Mouse (Mus musculus) megakaryocyte-erythroid progenitor cell, adult 5-6 weeks (primary cell): ENCODE results near the gene Tnip3. TPM values are rescaled to one million over a fixed set of nuclear protein-coding genes. Genes with fewer than 3 reads are reported as not detected.

Experiments used
- ATAC-seq: replicated peaks from 2 replicates; pipeline ENCODE4 v1.8.0; 2016; ENCODE audit warnings: mild to moderate bottlenecking, inconsistent platforms; ENCODE audit not compliant: severe bottlenecking, poor library complexity, low FRiP score, low TSS enrichment
- total RNA-seq, 2 experiments: library from RNA; stranded (forward) in 1 of 2; stranded (reverse) in 1 of 2; fragments of 200-1000, 215-1000 nt in 1 of 2; fragments of >200 nt in 1 of 2; fragmentation: Nextera tagmentation in 1 of 2; gene quantifications; 2 replicates each; pipeline ENCODE4 v1.2.3; 2014 to 2017

The Tnip3 gene
- total RNA-seq (2014; fragmentation: Nextera tagmentation): 7.1 TPM in 1 of 2 replicates, not detected in the other
- total RNA-seq (2017): 4.3 and 8.8 TPM in 2 replicates

GRCm38 (mm10) chr6:65525192-65525591, at the start of gene Tnip3:
Gene Tnip3 (plus strand): TSS chr6:65525313.
- no peak for ATAC-seq

- ATAC-seq: no peak
Observed at GRCm38 (mm10) chr6:65498786-65499185, 26.3 kb upstream of the Tnip3 start.

GRCm38 (mm10) chr6:65510051-65510669, 15.0 kb upstream of the Tnip3 start:
- ATAC-seq: peak; percentile 98

- ATAC-seq: no peak
Observed at GRCm38 (mm10) chr6:65513813-65514212, 11.3 kb upstream of the Tnip3 start.

GRCm38 (mm10) chr6:65516759-65517158, 8.4 kb upstream of the Tnip3 start:
- ATAC-seq: no peak

- ATAC-seq: no peak
Observed at GRCm38 (mm10) chr6:65520821-65521220, 4.3 kb upstream of the Tnip3 start.

- no peak for ATAC-seq
Observed at GRCm38 (mm10) chr6:65527892-65528291, 2.8 kb downstream of the Tnip3 start.

GRCm38 (mm10) chr6:65531232-65531848, 6.2 kb downstream of the Tnip3 start:
- ATAC-seq: no peak

GRCm38 (mm10) chr6:65533687-65534086, 8.6 kb downstream of the Tnip3 start:
- no peak for ATAC-seq

- no peak for ATAC-seq
Observed at GRCm38 (mm10) chr6:65537327-65537884, 12.3 kb downstream of the Tnip3 start.

- ATAC-seq: no peak
Observed at GRCm38 (mm10) chr6:65538022-65538652, 13.0 kb downstream of the Tnip3 start.

GRCm38 (mm10) chr6:65538921-65539320, 13.8 kb downstream of the Tnip3 start:
- no peak for ATAC-seq

- ATAC-seq: no peak
Observed at GRCm38 (mm10) chr6:65540138-65540537, 15.0 kb downstream of the Tnip3 start.

GRCm38 (mm10) chr6:65541094-65541493, 16.0 kb downstream of the Tnip3 start:
- no peak for ATAC-seq

- no peak for ATAC-seq
Observed at GRCm38 (mm10) chr6:65542391-65542790, 17.3 kb downstream of the Tnip3 start.

GRCm38 (mm10) chr6:65542913-65543312, 17.8 kb downstream of the Tnip3 start:
- ATAC-seq: no peak

GRCm38 (mm10) chr6:65563887-65564656, 39.0 kb downstream of the Tnip3 start:
- no peak for ATAC-seq

GRCm38 (mm10) chr6:65564657-65565039, 39.5 kb downstream of the Tnip3 start:
- ATAC-seq: no peak

- peak; percentile 95 for ATAC-seq
Observed at GRCm38 (mm10) chr6:65569741-65570140, 44.6 kb downstream of the Tnip3 start.
